Mouse (Mus musculus): ENCODE results near the gene Acta2. TPM values are rescaled to one million over a fixed set of nuclear protein-coding genes. Genes with fewer than 3 reads are reported as not detected.

Gene Acta2
- total RNA-seq, 2 experiments from 2014 or later: 66.9 to 129 TPM

- DNase-seq: peak; percentile 71
Measured at GRCm38 (mm10) chr19:34192008-34192963, 63.1 kb downstream of the Acta2 start, which contains the start of gene Stambpl1. Stambpl1 (plus strand) TSS chr19:34192229.

- no peak for DNase-seq
Measured at GRCm38 (mm10) chr19:34191645-34192007, 63.8 kb downstream of the Acta2 start.

Other genes with a start within 250 kb of the Acta2 start
- gene Lipk, start 247.3 kb downstream of the Acta2 start, total RNA-seq (2021): not detected
- gene Lipn, start 188.2 kb downstream of the Acta2 start, total RNA-seq (2021): not detected
- not detected for gene Lipm, start 154.7 kb downstream of the Acta2 start, total RNA-seq (2021)
- gene Ankrd22, start 89.5 kb downstream of the Acta2 start, total RNA-seq (2021): not detected
- 1 to 10 TPM in 1 of 2 experiments, under 1 TPM in 1; 0.61 to 1.2 TPM for gene Stambpl1, start 63.4 kb downstream of the Acta2 start, total RNA-seq (2021)
- 1 to 10 TPM; 3.7 to 5.5 TPM for gene Fas, start 35.1 kb upstream of the Acta2 start, total RNA-seq (2021)
- gene Ch25h, start 219.6 kb upstream of the Acta2 start, total RNA-seq (2021): not detected

All from gastrocnemius, postnatal 25 days (tissue).